17 mouse cellular contexts compared by ENCODE assay signal in the genomic region with DNA sequence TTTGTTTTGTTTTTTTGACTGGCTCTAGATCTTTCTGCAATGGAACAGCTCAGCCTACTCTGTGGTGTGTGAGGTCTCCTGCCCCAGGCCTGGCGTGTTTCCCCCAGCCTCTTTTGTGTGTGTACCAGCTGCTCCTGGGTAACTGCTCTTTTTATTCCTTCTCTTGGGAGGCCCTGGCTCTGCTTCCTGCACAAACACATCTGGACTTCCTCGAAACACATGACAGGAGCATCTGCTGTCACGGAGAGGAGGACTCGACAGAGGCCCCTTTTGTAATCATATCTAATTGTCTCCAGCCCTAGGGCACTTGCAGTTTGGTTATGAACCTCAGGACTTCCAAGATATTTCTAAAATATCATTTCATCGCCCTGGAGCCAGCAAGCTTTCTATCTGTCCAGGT.
DNase-seq lines count a peak whose midpoint lies in the region; ATAC-seq lines count a peak whose summit lies in the region.
"Had no signal": no experiment of that assay in that cellular context is flagged by ENCODE, and none has a peak within 500 bp of the region (broad histone marks: within the 10 kb centered on the region; RNA-seq: fewer than 3 reads in every experiment).

No protein-coding gene starts in this region.

- H3K4me3 ChIP-seq in forebrain, embryonic 14.5 days (ENCODE audit: low read depth, low read length): no peak overlapping the region
- no peak overlapping the region for H3K4me3 ChIP-seq in forebrain, embryonic 10.5 days
- H3K4me3 ChIP-seq in neural tube, embryonic 14.5 days (ENCODE audit: low read depth, low read length): no peak overlapping the region
- H3K4me3 ChIP-seq in hindbrain, embryonic 13.5 days: no peak overlapping the region

- no peaks in the 10 kb centered on the region for H3K36me3 ChIP-seq in forebrain, embryonic 14.5 days (ENCODE audit: control insufficient read depth, insufficient read depth, low read length)
- no peaks in the 10 kb centered on the region for H3K36me3 ChIP-seq in forebrain, embryonic 10.5 days (replicated peaks)
- H3K36me3 ChIP-seq in neural tube, embryonic 14.5 days (ENCODE audit: control insufficient read depth, insufficient read depth, low read length): no peaks in the 10 kb centered on the region
- no peaks in the 10 kb centered on the region for H3K36me3 ChIP-seq in hindbrain, embryonic 13.5 days

- 39% methylated on average over 5 of the region's 5 CpGs for WGBS in forebrain, embryonic 14.5 days
- WGBS in forebrain, embryonic 10.5 days: 56% methylated on average over 5 of the region's 5 CpGs
- 24% methylated on average over 5 of the region's 5 CpGs for WGBS in neural tube, embryonic 14.5 days
- WGBS in hindbrain, embryonic 13.5 days: 25% methylated on average over 5 of the region's 5 CpGs

- DNase-seq in forebrain, embryonic 14.5 days (ENCODE audit: low spot score): peak; percentile 25
- no peak for DNase-seq in forebrain, embryonic 10.5 days (ENCODE audit: extremely low spot score, low spot score)
- DNase-seq in neural tube, embryonic 10.5 days (ENCODE audit: extremely low spot score, low spot score): no peak
- DNase-seq in right cerebral cortex, postnatal 4 days: no peak
- DNase-seq in right cerebral cortex, postnatal 10 days (ENCODE audit: low spot score in 2 of 2): no peak
- DNase-seq in cerebellum, postnatal 36 days: no peak
- DNase-seq: adrenal gland, postnatal 25 days; cerebellum, adult 9-10 months; forebrain, postnatal 0 days; gastrocnemius, postnatal 14 days; heart, postnatal 14 days; kidney, adult 18-20 months; kidney, postnatal 36 days; spleen, adult 18-20 months had no signal

- H3K9ac ChIP-seq in forebrain, embryonic 14.5 days (ENCODE audit: low read length): no peak overlapping the region
- H3K9ac ChIP-seq in neural tube, embryonic 14.5 days (replicated peaks; ENCODE audit: low read depth, low read length): no peak overlapping the region
- no peak overlapping the region for H3K9ac ChIP-seq in hindbrain, embryonic 13.5 days
- H3K9ac ChIP-seq: forebrain, postnatal 0 days; liver, embryonic 14.5 days had no signal

- no peaks in the 10 kb centered on the region for H3K27me3 ChIP-seq in forebrain, embryonic 14.5 days (replicated peaks; ENCODE audit: control insufficient read depth, insufficient read depth, low read length)
- no peaks in the 10 kb centered on the region for H3K27me3 ChIP-seq in forebrain, embryonic 10.5 days (ENCODE audit: poor library complexity, severe bottlenecking)
- H3K27me3 ChIP-seq in neural tube, embryonic 14.5 days (ENCODE audit: control insufficient read depth, insufficient read depth, low read length): no peaks in the 10 kb centered on the region
- H3K27me3 ChIP-seq in hindbrain, embryonic 13.5 days: no peaks in the 10 kb centered on the region

- H3K27ac ChIP-seq in forebrain, embryonic 14.5 days (ENCODE audit: low read depth, low read length): no peak overlapping the region
- H3K27ac ChIP-seq in forebrain, embryonic 10.5 days: no peak overlapping the region
- no peak overlapping the region for H3K27ac ChIP-seq in neural tube, embryonic 14.5 days (ENCODE audit: low read depth, low read length)
- 0 out of 2 replicates have a peak overlapping the region, but pooled peaks have one; percentile 42 for H3K27ac ChIP-seq in hindbrain, embryonic 13.5 days
- H3K27ac ChIP-seq: liver, embryonic 14.5 days had no signal

- no peaks in the 10 kb centered on the region for H3K4me1 ChIP-seq in forebrain, embryonic 14.5 days (ENCODE audit: control insufficient read depth, insufficient read depth, low read length)
- peaks cover 13% of the 10 kb centered on the region; the same call in 1 of the 2 replicates for H3K4me1 ChIP-seq in forebrain, embryonic 10.5 days
- H3K4me1 ChIP-seq in neural tube, embryonic 14.5 days (ENCODE audit: control insufficient read depth, insufficient read depth, low read length): no peaks in the 10 kb centered on the region
- peaks cover 12% of the 10 kb centered on the region for H3K4me1 ChIP-seq in hindbrain, embryonic 13.5 days (replicated peaks)

- H3K9me3 ChIP-seq in forebrain, embryonic 14.5 days (replicated peaks; ENCODE audit: control insufficient read depth, low read length): no peaks in the 10 kb centered on the region
- no peaks in the 10 kb centered on the region for H3K9me3 ChIP-seq in forebrain, embryonic 10.5 days
- H3K9me3 ChIP-seq in neural tube, embryonic 14.5 days (ENCODE audit: control insufficient read depth, low read length): no peaks in the 10 kb centered on the region
- H3K9me3 ChIP-seq in hindbrain, embryonic 13.5 days: no peaks in the 10 kb centered on the region

- H3K4me2 ChIP-seq in forebrain, embryonic 14.5 days (ENCODE audit: low read length): no peak overlapping the region
- H3K4me2 ChIP-seq in neural tube, embryonic 14.5 days (ENCODE audit: low read depth, low read length): no peak overlapping the region
- no peak overlapping the region for H3K4me2 ChIP-seq in hindbrain, embryonic 13.5 days

- no peak for ATAC-seq in forebrain, embryonic 14.5 days
- ATAC-seq in neural tube, embryonic 14.5 days (ENCODE audit: low read depth): 0 out of 2 replicates have a peak, but pooled peaks have one; percentile 54
- 0 out of 2 replicates have a peak, but pooled peaks have one; percentile 52 for ATAC-seq in hindbrain, embryonic 13.5 days (ENCODE audit: low FRiP score)
- ATAC-seq: forebrain, postnatal 0 days had no signal
